Mouse (Mus musculus): ENCODE results near the gene Chp1. TPM values are rescaled to one million over a fixed set of nuclear protein-coding genes. Genes with fewer than 3 reads are reported as not detected.
A peak's percentile ranks its signal among the peaks of the same experiment; 100 is the strongest.
"Not testable (repeated sequence)": the region's sequence is repeated elsewhere in the genome, so short reads cannot be mapped to it uniquely, and the experiment has no call there.

Chp1 gene
- 68.8 and 69.6 TPM in 2 replicates for polyA plus RNA-seq (2015; fragmentation: Nextera tagmentation; extraction: Ambion mirVana)

GRCm38 (mm10) chr2:119547522-119548370, at the start of gene Chp1, which contains the start of gene Exd1:
Chp1 (plus strand) TSS chr2:119547697.
Exd1 (minus strand) TSS chr2:119547627.
- Histone ChIP-seq H3K36me3 (ENCODE audit: control insufficient read depth, insufficient read depth) (no peaks in the 10 kb centered on the region), H3K27me3 (ENCODE audit: control insufficient read depth, insufficient read depth, low read depth, low read length) (no peaks in the 10 kb centered on the region), H3K9me3 (replicated peaks; ENCODE audit: control insufficient read depth, low read length) (no peaks in the 10 kb centered on the region), H3K4me3 (ENCODE audit: low read depth, low read length) (peak within 1 kb of the TSS; percentile 99), H3K9ac (ENCODE audit: low read depth, low read length) (peak within 1 kb of the TSS; percentile 96), H3K27ac (ENCODE audit: low read length) (peak within 1 kb of the TSS; percentile 97), H3K4me1 (ENCODE audit: control insufficient read depth, low read depth, low read length) (peaks cover 29% of the 10 kb centered on the region), H3K4me2 (ENCODE audit: low read depth, low read length) (peak within 1 kb of the TSS; percentile 92)
- peak; percentile 97 for ATAC-seq (ENCODE audit: low read depth)
- under 1% methylated on average over 57 of the region's 57 CpGs for WGBS (ENCODE audit: insufficient replicate concordance)

GRCm38 (mm10) chr2:119498859-119499258, 48.6 kb upstream of the Chp1 start:
- Histone ChIP-seq H3K4me2 (ENCODE audit: low read depth, low read length) (no peak overlapping the region), H3K27me3 (ENCODE audit: control insufficient read depth, insufficient read depth, low read depth, low read length) (no peaks in the 10 kb centered on the region), H3K4me3 (ENCODE audit: low read depth, low read length) (no peak overlapping the region), H3K9ac (ENCODE audit: low read depth, low read length) (no peak overlapping the region), H3K36me3 (ENCODE audit: control insufficient read depth, insufficient read depth) (no peaks in the 10 kb centered on the region), H3K4me1 (ENCODE audit: control insufficient read depth, low read depth, low read length) (no peaks in the 10 kb centered on the region), H3K27ac (ENCODE audit: low read length) (no peak overlapping the region), H3K9me3 (replicated peaks; ENCODE audit: control insufficient read depth, low read length) (no peaks in the 10 kb centered on the region)
- 69% methylated on average over 2 of the region's 2 CpGs for WGBS (ENCODE audit: insufficient replicate concordance)
- ATAC-seq (ENCODE audit: low read depth), result no peak

GRCm38 (mm10) chr2:119500965-119501652, 46.4 kb upstream of the Chp1 start:
- H3K4me3 ChIP-seq (ENCODE audit: low read depth, low read length), result no peak overlapping the region
- H3K36me3 ChIP-seq (ENCODE audit: control insufficient read depth, insufficient read depth), result no peaks in the 10 kb centered on the region
- 67% methylated on average over 2 of the region's 2 CpGs for WGBS (ENCODE audit: insufficient replicate concordance)
- ATAC-seq (ENCODE audit: low read depth), result no peak
- no peaks in the 10 kb centered on the region for H3K27me3 ChIP-seq (ENCODE audit: control insufficient read depth, insufficient read depth, low read depth, low read length)
- no peak overlapping the region for H3K4me2 ChIP-seq (ENCODE audit: low read depth, low read length)
- no peak overlapping the region for H3K27ac ChIP-seq (ENCODE audit: low read length)
- no peaks in the 10 kb centered on the region for H3K4me1 ChIP-seq (ENCODE audit: control insufficient read depth, low read depth, low read length)
- no peaks in the 10 kb centered on the region for H3K9me3 ChIP-seq (replicated peaks; ENCODE audit: control insufficient read depth, low read length)
- H3K9ac ChIP-seq (ENCODE audit: low read depth, low read length), result no peak overlapping the region

GRCm38 (mm10) chr2:119507108-119507507, 40.4 kb upstream of the Chp1 start:
- Histone ChIP-seq H3K27ac (ENCODE audit: low read length) (no peak overlapping the region), H3K4me1 (ENCODE audit: control insufficient read depth, low read depth, low read length) (no peaks in the 10 kb centered on the region), H3K9ac (ENCODE audit: low read depth, low read length) (no peak overlapping the region), H3K4me2 (ENCODE audit: low read depth, low read length) (no peak overlapping the region), H3K36me3 (ENCODE audit: control insufficient read depth, insufficient read depth) (no peaks in the 10 kb centered on the region), H3K4me3 (ENCODE audit: low read depth, low read length) (no peak overlapping the region), H3K9me3 (replicated peaks; ENCODE audit: control insufficient read depth, low read length) (no peaks in the 10 kb centered on the region), H3K27me3 (ENCODE audit: control insufficient read depth, insufficient read depth, low read depth, low read length) (no peaks in the 10 kb centered on the region)
- ATAC-seq (ENCODE audit: low read depth), result no peak

- H3K4me3 ChIP-seq (ENCODE audit: low read depth, low read length); ATAC-seq (ENCODE audit: low read depth); H3K9ac ChIP-seq (ENCODE audit: low read depth, low read length); H3K4me1 ChIP-seq (ENCODE audit: control insufficient read depth, low read depth, low read length); H3K27ac ChIP-seq (ENCODE audit: low read length); H3K9me3 ChIP-seq (replicated peaks; ENCODE audit: control insufficient read depth, low read length); H3K4me2 ChIP-seq (ENCODE audit: low read depth, low read length); H3K27me3 ChIP-seq (ENCODE audit: control insufficient read depth, insufficient read depth, low read depth, low read length); H3K36me3 ChIP-seq (ENCODE audit: control insufficient read depth, insufficient read depth): not testable (repeated sequence)
- 55% methylated on average over 7 of the region's 7 CpGs for WGBS (ENCODE audit: insufficient replicate concordance)
Measured at GRCm38 (mm10) chr2:119508518-119508917, 39.0 kb upstream of the Chp1 start.

- H3K4me1 ChIP-seq (ENCODE audit: control insufficient read depth, low read depth, low read length), result no peaks in the 10 kb centered on the region
- H3K4me3 ChIP-seq (ENCODE audit: low read depth, low read length), result no peak overlapping the region
- no peak overlapping the region for H3K27ac ChIP-seq (ENCODE audit: low read length)
- no peak overlapping the region for H3K4me2 ChIP-seq (ENCODE audit: low read depth, low read length)
- no peak overlapping the region for H3K9ac ChIP-seq (ENCODE audit: low read depth, low read length)
- no peak for ATAC-seq (ENCODE audit: low read depth)
- H3K36me3 ChIP-seq (ENCODE audit: control insufficient read depth, insufficient read depth), result no peaks in the 10 kb centered on the region
- H3K9me3 ChIP-seq (replicated peaks; ENCODE audit: control insufficient read depth, low read length), result no peaks in the 10 kb centered on the region
- H3K27me3 ChIP-seq (ENCODE audit: control insufficient read depth, insufficient read depth, low read depth, low read length), result no peaks in the 10 kb centered on the region
- WGBS (ENCODE audit: insufficient replicate concordance), result 72% methylated on average over 2 of the region's 2 CpGs
Measured at GRCm38 (mm10) chr2:119510856-119511255, 36.6 kb upstream of the Chp1 start.

GRCm38 (mm10) chr2:119512292-119512691, 35.2 kb upstream of the Chp1 start:
- Histone ChIP-seq H3K4me2 (ENCODE audit: low read depth, low read length) (no peak overlapping the region), H3K9ac (ENCODE audit: low read depth, low read length) (no peak overlapping the region), H3K4me3 (ENCODE audit: low read depth, low read length) (no peak overlapping the region), H3K9me3 (replicated peaks; ENCODE audit: control insufficient read depth, low read length) (no peaks in the 10 kb centered on the region), H3K4me1 (ENCODE audit: control insufficient read depth, low read depth, low read length) (no peaks in the 10 kb centered on the region), H3K27me3 (ENCODE audit: control insufficient read depth, insufficient read depth, low read depth, low read length) (no peaks in the 10 kb centered on the region), H3K36me3 (ENCODE audit: control insufficient read depth, insufficient read depth) (no peaks in the 10 kb centered on the region), H3K27ac (ENCODE audit: low read length) (no peak overlapping the region)
- no peak for ATAC-seq (ENCODE audit: low read depth)
- WGBS (ENCODE audit: insufficient replicate concordance), result 73% methylated on average over 3 of the region's 3 CpGs

- Histone ChIP-seq H3K9me3 (replicated peaks; ENCODE audit: control insufficient read depth, low read length) (no peaks in the 10 kb centered on the region), H3K4me1 (ENCODE audit: control insufficient read depth, low read depth, low read length) (no peaks in the 10 kb centered on the region), H3K4me2 (ENCODE audit: low read depth, low read length) (no peak overlapping the region), H3K9ac (ENCODE audit: low read depth, low read length) (no peak overlapping the region), H3K36me3 (ENCODE audit: control insufficient read depth, insufficient read depth) (no peaks in the 10 kb centered on the region), H3K27ac (ENCODE audit: low read length) (no peak overlapping the region), H3K27me3 (ENCODE audit: control insufficient read depth, insufficient read depth, low read depth, low read length) (no peaks in the 10 kb centered on the region), H3K4me3 (ENCODE audit: low read depth, low read length) (no peak overlapping the region)
- ATAC-seq (ENCODE audit: low read depth), result no peak
- WGBS (ENCODE audit: insufficient replicate concordance), result 48% methylated on average over 3 of the region's 3 CpGs
Measured at GRCm38 (mm10) chr2:119514026-119514522, 33.4 kb upstream of the Chp1 start.

- H3K9ac ChIP-seq (ENCODE audit: low read depth, low read length), result no peak overlapping the region
- H3K4me2 ChIP-seq (ENCODE audit: low read depth, low read length), result no peak overlapping the region
- no peaks in the 10 kb centered on the region for H3K4me1 ChIP-seq (ENCODE audit: control insufficient read depth, low read depth, low read length)
- no peak overlapping the region for H3K4me3 ChIP-seq (ENCODE audit: low read depth, low read length)
- no peaks in the 10 kb centered on the region for H3K36me3 ChIP-seq (ENCODE audit: control insufficient read depth, insufficient read depth)
- no peaks in the 10 kb centered on the region for H3K9me3 ChIP-seq (replicated peaks; ENCODE audit: control insufficient read depth, low read length)
- no peak for ATAC-seq (ENCODE audit: low read depth)
- no peaks in the 10 kb centered on the region for H3K27me3 ChIP-seq (ENCODE audit: control insufficient read depth, insufficient read depth, low read depth, low read length)
- 52% methylated on average over 5 of the region's 5 CpGs for WGBS (ENCODE audit: insufficient replicate concordance)
- H3K27ac ChIP-seq (ENCODE audit: low read length), result no peak overlapping the region
Measured at GRCm38 (mm10) chr2:119516811-119517210, 30.7 kb upstream of the Chp1 start.

Data from liver, embryonic 16.5 days (tissue).